Mouse (Mus musculus) megakaryocyte, adult 5-6 weeks (primary cell): ENCODE data around the gene Brd7. TPM values are rescaled to one million over a fixed set of nuclear protein-coding genes. Genes with fewer than 3 reads are reported as not detected.

ENCODE experiments used
- ATAC-seq: 2 replicates; pipeline ENCODE4 v1.8.0; 2016; ENCODE audit warnings: mild to moderate bottlenecking, inconsistent platforms; ENCODE audit not compliant: poor library complexity, severe bottlenecking
- total RNA-seq, 2 experiments: library from RNA; stranded (forward) in 1 of 2; stranded (reverse) in 1 of 2; fragments of 153-499, 151-499 nt in 1 of 2; fragments of 221-1000, 200-1000 nt in 1 of 2; gene quantifications; 2 replicates each; pipeline versions ENCODE4 v1.2.3 to v1.2.4; 2015 to 2017

Brd7 gene
- total RNA-seq, 2 experiments from 2014 or later = 61.5 to 65.4 TPM

DNA sequence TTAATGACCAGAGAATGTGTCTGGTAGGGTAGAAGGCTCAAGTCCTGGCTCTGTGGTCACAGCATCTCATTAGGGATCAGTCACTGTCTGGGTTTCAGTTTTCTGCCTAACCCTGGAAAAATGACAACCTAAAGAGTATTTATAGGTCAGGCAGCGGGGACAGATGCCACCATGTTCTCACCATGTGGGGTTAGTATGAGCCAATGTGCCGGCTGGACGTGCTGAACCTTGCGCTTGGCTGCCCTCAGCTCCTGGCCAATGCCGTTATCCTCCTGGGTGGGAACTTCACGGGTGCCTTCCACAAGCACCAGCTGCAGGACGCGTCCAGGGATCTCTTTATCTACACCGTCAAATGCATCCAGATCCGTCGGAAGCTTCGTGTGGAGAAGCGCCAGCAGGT, 51.7 kb downstream of the Brd7 start:
- ATAC-seq = no peak

DNA sequence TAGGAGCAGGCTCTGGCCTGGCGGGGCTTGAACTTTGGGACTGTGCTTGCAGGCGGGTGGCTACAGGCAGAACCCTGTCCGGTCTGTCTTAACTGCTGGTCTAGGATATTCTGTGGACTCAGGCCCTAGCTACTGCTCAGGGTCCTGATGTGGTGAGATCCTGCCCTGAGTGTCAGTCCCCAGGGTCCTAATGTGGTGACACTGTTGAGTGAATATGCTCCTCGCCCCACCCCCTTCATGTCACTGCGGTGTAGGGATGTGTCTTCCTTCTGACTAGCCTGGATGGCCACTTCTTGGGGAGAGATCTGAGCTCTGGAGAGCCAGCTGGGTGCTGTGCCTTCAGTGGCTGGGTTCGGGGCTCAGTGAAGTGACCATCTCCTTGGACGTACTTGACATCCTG, 52.1 kb downstream of the Brd7 start:
- no peak for ATAC-seq

DNA sequence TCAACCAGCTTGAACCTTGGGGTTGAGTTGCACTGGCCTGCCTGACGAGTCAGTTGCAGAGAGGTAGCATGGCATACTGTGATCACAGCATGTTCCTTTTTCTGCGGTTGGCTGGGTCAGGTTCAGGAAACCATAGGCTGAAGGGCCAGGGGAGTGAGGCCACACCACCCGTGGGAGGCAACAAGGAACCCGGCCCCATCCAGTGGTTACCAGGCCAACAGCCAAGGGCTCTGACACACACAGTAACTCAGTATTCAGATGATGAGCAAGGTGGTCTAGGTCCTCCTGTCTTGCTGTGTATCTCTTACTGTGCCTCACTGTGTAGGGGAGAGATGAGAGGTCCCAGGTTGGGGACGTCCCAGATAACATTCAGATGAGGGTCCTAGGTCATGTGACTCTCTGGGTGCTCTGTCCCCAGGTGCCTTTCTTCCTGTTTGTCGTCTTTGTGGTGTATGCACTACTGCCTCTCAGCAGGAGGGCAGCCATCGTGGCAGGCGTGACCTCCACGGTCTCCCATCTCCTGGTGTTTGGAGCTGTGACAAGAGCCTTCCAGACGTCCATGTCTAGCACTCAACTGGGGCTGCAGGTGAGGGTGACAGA, 52.6 kb downstream of the Brd7 start:
- ATAC-seq = peak; percentile 81

DNA sequence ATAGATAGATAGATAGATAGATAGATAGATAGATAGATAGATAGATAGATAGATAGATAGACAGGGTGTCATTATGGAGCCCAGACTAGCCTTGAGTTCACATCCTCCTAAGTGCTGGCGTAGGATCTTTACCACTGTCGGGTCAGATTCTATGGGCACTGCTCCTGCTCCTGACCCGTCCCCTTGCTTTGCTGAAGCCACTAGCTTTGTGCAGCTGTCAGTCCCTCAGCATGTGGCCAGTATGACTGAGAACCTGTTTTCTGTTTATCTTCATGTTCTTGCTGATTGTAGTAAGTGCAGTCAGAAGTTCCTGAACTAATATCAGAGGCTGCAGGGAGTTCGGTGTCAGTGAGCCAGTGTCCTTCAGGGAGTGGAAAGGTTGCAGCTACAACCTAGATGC, 54.3 kb downstream of the Brd7 start:
- no peak for ATAC-seq

DNA sequence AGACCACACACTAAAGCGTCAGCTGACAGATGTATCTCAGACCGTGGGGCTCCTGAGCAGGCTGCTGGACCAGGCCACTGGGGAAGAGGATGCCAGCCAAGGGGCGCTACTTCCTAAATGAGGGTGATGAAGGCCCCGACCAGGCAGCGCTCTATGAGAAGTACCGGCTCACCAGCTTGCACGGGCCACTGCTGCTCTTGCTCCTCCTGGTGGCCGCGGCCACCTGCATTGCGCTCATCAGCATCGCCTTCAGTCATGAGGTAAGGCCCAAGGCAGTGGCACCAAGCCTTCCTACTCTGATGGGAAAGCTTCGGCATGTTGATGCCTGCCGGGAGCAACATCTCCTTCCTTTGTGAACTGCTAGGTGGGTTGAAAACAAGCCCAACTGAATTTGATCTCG, 55.5 kb downstream of the Brd7 start:
- 0 out of 2 replicates have a peak, but pooled peaks have one; percentile 36 for ATAC-seq

DNA sequence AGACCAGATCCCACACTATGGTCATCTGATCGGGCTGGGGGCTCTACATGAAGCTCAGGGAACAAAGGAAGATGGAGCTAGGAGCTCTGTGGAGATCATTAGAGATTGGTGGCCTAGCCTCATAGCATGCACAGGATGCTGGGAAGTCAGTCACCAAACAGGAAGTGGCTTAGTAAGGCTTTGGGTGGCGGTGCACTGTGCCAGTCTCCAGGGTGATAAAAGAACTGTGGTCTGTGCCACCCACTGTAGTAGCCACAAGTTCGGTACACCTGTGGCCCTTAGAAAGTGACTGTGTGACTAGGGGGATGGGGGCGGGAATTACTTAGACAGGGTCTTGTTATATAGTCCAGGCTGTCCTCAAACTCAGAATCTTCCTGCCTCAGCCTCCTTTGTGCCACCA, 56.2 kb downstream of the Brd7 start:
- ATAC-seq = peak; percentile 65

DNA sequence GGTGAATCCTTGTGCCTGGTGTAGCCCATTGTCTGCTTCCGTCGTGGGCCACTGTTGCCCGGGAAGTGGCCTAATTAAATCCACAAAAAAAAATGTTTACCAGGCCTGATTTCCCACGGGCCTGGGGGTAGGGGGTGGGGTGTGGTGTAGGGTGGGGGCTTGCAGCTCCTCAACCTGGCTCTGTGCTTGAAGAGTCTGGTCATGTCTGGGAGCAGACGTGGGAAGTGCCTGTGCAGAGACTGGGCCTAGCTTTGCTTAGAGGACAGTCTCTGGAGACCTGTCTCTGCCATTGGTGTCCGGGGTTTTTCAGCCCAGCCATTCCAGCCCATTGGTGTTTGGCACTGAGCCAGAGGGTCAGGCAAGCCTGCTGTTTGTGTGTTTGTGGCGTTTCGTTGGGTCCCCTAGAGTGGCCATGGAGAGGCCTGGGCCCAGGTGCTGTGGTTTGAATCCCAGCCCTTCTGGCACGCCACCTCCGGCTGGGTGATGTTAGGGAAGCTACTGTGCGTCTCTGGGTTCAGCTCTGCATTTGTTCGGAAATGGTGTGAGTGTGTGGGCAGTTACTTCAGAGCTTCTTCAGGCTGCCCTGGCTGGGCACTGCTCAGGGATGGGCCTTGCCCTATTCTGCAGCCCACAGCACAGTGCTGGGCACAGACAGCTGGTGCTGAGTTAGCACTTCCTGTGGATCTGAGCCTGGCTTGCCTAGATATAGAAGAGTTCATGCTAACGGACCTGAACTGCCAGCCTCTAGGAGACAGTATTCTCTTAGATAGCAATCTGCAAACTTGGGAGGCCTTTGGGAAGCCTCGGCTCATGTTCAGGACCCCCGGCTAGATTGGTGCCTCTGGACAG, 60.2 kb downstream of the Brd7 start:
- ATAC-seq = no peak

DNA sequence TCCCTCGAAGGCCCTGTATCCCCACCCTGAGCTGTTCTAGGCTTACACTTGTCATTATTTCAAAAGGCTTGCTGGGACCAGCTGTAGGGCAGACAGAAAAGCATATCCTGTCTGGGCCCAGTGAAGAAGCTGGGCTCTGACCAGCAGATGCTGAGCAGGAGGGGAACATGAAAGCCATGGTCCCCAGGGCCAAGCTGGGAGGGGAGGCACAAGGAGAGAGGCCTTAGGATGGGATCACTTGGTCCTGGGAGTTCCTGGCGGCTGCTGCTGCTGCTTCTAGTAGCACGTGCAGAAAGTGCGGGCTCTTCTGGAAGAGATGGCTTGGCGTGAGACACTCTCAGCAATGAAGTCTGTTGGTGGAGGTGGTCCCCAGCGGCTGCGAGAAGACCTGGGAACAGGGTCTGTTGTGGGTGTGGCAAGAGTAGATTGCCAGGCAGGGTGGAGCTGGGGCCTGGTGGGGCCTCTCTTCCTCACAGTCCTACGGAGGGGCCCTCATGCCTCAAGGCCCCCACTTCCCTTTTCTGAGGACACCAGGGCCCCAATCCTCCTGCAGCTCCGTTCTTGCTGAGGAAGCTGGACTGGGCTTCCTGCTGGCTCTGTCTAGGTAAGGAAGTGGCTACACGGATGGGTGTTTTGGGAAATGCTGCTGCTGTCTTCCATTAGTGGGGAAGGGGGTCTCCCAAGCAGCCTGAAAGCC, 61.9 kb downstream of the Brd7 start:
- ATAC-seq = peak; percentile 91

DNA sequence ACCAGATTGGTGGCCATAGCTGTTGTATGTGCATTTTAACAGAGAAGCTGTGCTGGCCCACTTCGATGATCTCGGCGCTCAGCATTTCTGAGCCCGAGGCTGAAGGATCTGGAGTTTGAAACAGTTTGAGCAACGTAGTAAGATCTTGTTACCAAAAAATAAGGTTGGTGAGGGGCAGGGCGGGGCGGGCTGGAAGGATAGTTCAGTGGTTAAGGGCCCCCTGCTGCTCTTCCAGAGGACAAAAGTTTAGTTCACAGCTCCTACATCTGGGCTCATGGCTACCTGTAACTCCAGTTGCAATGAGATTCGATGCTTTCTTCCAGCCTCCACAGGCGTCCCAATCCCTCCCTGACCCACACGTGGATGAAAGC, 63.3 kb downstream of the Brd7 start:
- ATAC-seq = no peak

DNA sequence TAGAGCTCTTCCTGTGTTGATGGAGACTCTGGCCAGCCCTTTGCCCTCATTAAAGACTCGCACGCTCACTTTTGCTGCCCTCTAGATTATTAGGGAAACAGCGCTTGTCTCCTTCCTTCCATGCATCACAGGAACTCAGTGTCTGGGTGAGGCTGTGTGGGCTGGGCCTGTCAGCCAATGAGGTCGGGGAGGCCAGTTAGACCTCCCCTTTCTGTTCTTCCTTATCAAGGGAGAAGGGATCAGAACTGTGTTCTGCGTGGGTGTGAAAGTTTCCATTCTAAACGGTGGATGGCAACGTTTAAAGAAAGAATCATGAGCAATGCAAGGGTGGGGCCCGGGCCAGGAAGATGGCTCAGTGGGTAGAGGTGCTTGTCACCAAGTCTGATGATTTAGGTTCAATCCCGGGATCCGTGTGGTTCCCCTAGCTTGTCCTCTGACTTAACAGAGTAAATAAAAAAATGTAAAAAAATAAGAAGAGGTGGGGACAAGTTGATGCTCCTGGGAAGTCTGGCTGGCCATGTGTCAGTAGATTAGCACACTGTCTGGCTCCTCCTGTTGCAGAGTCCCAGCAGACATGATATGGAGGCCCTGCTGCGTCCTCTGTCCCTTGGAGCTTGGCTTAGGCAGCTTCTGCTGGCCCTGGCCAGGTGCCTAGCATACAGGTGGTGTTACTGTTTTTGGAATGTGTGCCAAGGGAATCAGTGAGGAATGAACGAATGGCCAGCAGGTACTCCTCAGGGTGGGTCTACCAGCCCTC, 63.8 kb downstream of the Brd7 start:
- ATAC-seq = peak; percentile 38

DNA sequence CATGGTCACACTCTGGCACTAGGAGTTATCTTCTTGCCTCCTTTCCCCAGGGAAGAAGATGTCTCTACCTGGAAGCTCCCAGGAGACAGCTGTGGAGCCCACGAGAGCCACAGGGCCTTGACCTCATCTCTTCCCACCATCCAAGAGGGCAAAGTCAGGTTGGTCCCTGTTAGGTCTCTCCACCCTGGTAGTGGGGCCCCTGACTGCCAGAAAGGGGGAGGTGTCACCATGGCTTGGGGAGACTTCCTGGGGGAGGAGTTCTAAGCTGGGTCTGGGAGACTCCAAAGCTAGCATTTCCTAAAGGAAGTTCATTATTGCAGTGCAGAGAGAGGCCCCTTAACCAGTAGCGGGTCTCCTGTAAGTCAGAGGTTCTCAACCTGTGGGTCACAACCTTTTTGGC, 67.0 kb downstream of the Brd7 start:
- no peak for ATAC-seq

DNA sequence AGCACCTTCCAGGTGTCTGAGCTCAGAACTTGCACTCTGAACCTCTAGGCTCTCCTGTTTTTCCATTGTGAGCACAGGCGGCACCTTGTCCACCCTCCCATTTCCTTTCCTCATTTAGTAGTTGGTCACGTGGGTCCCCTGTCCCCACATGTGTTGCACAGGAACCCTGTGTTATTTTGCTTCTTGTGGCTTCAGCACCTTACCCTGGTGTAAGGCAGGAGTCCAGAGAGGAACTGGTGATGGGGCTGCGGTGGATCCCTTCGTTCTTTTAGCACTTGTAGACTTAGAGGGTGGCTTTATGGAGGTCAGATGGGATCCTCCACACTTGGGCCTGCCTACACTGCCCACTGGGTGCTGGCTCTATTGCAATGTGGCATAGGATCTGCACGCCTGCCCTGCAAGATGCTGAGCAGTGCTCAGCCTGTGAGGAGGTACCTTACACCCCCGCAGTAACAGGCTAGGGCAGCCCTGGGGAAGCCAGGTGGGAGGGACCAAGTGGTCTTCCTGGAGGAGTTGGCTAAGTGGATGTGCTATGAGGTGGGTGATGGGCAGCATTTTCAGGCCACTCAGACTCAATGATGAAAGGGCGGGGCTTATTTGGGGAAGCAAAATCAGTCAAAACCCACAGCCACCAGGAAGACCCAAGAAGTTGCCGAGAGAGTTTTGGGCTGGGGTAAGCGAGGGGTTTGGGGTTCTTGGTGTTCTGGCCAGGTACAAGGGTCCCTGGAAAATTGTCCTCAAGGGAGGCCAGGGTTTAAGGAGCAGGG, 68.2 kb downstream of the Brd7 start:
- ATAC-seq = peak; percentile 67

DNA sequence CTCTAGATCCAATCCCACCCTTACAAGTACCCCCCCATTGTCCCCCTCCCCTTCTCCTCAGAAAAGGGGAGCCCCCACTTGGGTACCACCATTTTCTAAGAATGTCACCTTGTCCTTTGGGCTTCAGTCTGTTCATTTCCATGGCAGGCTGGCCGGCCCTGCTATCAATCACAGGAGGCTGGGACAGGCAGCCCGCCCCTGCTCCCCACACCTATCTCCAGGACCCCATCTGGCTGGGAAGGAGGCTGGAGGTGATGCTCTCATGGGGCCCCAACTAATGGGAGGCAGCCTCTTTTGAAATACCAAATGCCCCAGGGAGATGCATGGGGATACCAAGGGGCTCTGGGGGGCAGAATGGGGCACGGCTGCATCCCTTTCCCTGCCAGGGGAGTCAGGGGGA, 69.1 kb downstream of the Brd7 start:
- no peak for ATAC-seq

DNA sequence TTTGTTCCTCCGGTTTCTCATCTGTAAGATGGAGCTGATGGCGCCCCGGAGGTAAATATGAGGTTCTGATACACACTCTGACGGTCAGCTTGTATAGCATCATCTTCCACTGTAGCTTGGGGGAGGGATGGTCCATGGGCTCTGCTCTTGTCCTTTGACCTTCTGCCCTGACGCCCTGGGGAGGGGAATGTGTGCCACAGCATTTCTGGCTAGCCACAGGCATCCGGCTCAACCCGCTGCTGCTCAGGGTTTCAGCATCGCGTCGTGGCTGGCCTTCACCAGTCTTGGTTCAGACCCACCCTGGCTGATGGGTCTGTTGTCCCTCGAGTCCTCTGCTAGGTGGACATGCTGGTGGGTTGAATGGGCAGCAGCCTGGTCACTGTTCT, 70.7 kb downstream of the Brd7 start:
- ATAC-seq = no peak

DNA sequence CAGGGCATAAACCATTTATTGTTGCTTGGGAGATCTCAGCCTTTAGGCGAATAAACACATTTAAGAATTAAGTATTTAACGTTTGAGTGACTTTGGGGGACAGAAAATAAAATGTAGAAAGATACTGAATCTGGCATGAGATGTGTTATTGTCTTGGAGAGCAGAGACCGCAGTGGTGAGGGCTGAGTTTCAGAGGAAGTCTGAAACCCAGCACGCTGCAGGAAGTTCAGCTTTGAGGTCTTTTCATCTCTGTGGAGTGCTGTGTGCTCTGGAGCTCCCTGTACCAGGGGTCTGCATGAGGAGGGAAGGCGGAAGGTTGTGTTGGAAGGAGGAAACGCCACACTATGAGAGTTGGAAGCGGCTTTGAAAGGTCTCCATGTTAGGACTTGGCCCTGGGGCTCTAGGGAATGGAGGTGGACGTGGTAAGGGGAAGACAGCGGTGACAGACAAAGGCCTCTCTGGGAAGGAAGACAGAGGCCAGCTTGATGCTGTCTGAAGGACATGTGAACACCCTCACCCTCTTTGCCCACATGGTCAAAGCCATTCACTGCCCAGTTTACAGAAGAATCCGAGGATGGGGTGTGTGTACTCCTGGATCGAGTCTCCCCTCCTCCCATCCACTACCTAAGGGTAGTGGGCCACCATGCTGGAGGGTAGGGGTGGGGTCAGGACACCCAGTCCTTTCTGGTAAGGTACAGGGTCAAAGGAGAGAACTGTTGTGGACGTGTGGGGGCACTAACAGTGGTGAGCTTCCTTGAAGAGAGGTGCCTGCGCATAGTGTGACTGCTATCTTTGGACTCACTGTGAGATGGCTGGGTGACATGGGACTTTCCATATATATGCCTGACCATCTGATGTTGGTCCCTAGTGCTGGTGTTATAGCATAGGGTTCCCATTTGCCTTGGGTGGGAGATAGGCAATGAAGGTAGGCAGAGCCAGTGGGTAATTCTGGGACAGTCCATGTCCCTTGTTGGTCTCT, 71.4 kb downstream of the Brd7 start:
- peak; percentile 22; the same call in 1 of the 2 replicates for ATAC-seq

DNA sequence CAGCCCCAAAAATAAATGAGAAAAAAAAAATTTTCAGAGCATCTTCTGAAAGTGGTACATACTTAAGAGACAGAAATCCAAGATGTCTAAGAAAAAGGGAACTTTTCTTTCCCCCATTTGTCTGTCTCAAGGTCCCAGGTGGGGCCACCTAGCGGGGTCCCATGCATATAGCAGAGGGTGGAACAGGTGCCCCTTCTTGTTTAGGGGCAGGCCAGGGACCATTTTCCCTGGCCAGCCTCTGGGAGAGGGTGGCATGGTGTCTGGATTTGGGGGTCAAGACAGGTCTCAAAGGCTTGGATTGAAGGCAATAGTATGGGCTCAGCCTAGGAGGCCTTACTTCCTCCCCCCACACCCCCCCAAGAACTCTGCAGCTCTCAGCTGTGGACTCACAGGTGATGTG, 72.1 kb downstream of the Brd7 start:
- ATAC-seq = no peak

DNA sequence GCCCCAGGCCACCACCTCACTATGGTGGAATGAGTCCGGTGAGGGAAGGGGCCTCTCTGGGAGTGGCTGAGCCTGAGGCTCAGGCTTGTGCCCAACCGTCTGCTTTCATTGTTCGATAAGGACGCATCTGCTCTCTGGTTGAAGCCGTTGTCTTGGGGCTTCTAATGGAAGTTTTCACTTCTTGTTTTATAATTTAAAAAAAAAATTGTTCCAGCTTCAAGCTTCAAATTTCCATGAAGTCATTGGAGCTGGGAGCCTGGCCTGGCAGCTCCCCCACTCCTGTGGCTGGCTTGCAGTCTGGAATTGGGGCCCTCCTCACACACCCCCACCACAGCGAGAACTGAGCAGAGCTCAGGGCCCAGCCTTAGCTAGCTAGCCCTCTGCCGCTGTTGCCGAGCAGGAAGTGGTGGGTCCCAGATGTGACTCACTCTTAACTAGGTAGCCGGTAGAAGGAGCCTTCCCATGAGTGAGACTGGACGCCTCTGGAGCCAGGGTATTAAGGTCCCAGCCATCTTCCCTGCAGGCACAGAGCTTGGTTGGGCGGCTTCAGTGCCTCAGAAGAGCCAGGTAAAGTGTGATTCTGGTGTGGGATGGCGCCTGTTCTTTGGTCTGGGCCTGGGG, 73.3 kb downstream of the Brd7 start:
- ATAC-seq = peak; percentile 61

DNA sequence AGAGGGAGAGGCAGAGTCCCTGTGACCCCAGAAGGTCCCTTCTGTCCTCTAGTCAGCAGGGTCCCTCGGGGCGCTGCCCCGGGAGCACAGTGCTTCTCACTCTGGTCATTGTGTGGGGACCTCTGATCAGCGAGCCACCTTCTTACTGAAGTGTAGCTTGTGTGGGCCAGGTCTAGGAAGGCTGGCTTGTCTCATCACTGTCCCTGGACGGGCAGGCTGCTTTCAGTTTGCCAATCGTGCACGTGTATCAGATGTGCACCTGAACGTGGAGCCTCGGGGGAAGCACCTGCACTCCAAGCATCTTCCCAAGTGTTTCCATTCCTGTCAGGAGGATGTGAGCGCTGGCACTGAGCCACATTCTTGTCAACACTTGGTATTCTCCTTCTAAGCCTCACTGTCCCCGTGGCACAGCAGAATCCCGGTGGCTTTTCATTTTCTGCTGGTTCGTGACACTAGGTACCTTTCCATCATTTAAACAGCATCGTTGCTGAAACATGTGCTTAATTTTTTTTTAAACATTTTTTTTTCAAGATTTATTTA, 75.5 kb downstream of the Brd7 start:
- no peak for ATAC-seq
